Mouse (Mus musculus): ENCODE measurements at regions not wholly inside any gene's neighbourhood (a gene's known extent, or its start where the extent isn't known, plus 50 kb on each side); places are given as distances from the start of the nearest gene placed in this dataset.
"Not testable (repeated sequence)": the region's sequence is repeated elsewhere in the genome, so short reads cannot be mapped to it uniquely, and the experiment has no call there.

DNA sequence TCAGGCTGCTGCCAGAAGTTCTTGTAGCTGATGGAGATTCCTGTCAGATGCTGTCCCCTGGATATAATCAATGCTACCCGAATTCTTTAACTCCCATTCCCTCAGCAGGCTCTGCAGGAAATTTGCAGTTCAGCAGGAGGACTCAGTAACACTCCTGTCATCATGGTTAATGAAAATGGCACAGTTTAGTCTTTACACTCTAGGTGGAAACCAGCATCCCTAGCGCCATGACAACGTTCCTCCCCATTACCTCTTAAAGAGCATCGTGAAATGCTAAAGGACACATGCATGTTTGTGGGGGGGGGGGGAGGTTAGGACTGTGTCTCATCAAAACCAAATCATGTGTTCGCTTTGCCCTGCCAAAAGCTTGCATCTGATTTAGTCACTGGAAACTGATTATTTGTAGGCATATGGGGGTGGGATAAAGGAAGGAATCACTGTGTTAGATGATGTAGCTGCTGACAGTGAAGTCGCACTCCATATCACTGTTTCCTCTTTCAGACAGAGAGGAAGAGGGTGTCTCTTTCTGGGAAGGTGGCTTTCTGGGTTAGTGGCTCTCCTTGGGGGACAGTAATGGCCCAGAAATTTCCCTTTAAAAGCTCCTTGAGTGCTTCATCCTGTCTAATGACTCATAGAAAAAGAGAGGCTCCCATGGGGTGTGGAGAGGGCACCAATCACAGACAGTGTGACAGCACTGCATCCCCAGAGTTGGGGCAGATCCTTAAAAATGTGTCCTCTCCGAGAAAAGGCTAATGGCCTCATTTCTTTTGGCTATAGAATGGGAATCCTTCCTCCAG lies 351.5 kb downstream of the Plekhb2 start:
- no peak for DNase-seq

DNA sequence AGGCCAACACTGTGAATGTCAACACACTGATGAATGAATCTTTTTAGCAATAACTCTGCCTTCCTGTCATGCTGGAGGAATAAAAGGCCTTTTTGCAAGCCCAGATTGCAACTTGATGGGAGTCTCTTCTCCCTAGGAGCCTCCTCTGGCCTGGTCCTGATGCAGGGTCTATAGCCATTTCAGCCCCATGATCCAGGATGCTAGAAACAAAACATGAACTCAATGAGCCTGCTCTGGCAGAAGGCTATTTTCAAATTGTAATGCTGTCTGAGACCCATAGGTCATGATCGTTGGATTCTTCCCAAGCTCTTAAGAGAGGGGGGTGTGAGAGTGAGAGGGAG lies 352.1 kb downstream of the Plekhb2 start:
- no peak for DNase-seq

DNA sequence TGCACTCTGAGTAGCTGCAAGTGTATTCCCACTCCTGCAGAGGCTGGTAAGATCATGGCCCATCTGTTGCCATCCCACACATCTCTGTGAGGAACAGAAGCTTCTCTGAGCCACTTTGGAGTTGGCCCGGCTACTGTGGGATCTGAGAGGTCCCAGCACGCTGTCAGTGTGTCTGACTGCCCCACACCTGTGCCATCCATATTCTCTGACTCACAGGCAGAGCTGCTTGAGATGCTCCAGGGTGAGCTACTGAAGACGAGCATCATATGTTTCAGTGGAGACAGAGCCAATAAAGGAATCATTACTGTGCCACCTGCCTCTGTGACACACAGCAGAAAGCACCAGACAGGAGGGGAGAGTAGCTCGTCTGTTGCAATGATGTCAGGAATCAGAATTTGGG lies 352.8 kb downstream of the Plekhb2 start:
- no peak for DNase-seq

DNA sequence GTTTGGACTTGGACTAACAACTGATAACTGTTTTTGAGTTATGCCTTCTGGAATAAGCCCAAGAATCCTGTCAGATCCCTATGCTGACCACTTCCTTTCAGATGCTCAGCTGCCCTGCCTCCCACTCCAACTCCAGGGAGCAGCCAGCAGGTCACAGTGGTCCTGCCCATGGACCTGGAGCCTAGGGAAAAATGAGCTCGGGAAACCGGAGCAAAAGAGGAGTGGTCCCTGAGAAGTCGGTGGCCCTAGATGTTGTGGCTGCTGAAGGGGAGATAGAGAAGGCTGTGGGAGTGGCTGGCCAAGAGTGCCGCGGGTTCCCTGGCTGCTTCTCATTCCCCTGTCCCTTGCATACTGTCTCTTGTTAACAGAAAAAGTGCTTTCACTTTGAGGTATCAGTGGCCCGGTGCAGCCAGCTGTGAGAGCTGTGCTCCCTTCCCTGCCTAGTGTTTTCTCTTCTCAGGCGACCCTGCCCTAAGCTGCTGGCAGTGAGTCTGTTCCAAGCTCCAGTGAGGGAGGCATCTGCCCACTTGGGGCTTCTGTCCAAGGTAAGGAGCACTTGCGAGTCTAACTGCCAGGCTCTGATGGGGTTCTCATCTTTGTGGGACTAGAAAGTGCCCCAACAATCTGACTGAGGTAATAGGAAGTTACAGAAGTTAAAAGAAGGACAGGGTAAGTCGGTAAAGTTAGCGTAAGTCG lies 357.2 kb downstream of the Plekhb2 start:
- peak; percentile 5 to 23 for DNase-seq

DNA sequence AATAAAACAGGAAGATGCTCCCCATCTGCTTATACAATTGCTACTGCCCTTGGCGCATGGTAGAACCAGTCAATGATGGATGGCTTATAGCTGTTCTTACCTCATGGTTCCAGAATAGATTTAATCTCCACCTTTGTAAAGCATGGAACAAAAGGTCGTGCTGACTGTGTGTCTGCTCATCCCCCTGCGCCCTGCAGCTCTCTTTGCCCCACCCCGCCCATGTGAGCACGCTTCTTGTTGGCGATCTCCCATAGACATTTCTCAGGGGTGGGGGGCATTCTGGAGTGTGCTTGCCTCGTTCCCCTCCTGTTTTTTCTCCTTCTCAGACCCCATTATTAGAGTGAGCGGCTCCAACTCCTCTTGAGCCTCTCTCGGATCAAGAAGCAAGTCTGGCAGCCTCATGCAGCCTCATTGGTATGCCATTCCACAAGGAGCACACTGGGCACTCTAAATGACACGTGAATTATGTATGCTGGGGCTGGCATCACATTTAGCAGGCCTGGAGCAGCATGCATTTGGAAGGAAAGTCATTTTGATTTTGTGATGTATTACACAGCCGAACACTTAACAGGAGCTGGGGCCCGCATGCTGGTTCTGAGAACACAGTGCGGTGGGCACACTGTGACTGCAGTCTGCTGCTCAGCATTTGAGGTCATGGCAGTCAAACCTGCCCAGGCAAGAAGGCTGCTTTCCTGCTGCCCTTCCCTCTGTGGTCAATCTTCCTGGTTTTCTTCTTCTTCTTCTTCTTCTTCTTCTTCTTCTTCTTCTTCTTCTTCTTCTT lies 362.5 kb downstream of the Plekhb2 start:
- DNase-seq, result no peak

DNA sequence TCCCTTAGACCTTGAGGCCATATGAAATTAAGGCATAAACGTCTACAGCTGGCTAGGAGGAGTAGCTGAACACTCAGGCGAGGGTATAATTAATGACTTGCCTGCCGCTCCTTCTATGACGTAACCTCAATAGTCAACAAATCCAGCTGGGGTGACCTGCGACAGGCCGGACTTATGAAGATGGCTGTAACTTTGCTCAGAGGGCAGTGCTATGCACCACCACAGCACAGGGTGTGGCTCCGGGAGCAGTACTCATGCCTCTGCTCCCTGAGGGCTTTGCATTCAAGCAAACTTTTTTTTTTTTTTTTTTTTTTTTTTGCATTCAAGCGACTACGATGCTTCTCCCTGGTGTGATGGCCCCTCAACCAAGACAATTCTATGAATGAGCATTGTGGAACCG lies 364.1 kb downstream of the Plekhb2 start:
- DNase-seq, result no peak

DNA sequence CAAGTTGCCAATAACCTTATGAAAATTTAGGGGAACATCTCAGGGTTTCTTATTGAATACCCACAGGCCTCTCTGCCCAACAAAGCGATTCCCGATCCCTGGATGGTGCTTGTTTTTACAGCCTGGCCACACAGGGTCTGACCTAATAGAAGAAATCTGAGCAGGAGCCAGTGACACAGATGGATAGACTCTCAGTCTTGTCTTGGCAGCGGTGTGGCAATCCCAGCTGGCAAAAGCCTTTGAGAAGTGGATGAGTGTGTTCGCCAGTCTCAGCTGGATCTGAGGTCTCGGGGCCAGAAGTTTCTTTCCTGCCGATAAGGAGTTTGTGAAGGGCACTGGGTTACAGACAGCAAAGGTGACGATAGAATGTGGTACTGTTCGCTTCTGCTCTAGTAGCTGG lies 366.6 kb downstream of the Plekhb2 start:
- peak in 1 of 2 experiments; percentile 24 for DNase-seq

DNA sequence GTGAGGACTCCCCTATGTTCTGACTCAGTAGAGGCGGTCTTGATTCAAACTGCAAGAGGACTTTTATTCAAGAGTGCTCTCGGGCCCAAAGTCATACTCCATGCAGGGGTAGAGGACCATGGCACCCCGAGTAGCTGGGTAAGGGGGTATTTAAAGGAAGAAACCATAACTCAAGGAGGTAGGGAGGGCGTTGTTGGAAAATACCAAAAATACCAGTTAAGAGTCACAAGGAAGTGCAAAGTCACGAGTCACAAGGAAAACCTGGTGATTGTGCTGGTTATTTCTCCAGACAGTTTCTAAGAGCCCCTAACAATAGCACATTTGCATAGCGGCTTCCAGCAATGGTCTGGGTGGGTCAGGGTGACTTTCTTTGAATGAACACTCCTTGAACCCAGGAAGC lies 370.4 kb downstream of the Plekhb2 start:
- not testable (repeated sequence) for DNase-seq

DNA sequence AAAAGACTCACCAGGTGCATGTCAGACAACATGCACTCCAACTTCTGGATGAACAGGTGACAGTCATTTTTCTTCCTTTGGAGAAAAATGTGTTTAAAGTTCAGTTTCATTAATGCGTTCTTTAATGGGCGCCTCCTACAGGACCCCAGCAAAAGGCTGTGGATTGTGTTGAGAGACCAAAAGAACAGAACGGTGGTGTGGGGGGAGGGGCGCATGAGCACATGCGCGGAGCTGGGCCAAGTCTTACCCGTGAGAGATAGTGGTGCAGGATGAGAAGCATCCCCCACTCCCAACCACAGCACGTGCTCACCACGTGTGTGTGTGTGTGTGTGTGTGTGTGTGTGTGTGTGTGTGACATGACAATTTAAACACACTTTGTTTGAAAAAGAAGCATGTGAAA lies 371.0 kb downstream of the Plekhb2 start:
- no peak for DNase-seq

DNA sequence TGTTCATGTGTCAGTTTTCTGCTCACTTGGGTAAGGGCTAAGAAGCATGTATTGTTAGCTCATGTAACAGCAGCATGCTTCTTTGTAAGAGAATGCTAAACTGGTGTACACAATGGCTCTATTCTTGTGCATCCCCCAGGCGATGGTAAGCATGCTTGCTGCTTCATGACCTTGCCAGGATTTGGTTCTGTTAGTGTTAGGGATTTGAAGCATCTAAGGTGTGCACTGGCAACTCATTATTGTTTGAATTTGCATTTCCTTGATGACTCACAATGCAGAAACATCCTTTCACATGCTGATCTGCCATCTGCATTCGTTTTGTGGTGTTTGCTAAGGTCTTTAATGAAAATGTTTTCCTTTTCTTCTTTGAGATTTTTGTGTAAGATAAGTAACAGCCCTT lies 382.8 kb downstream of the Plekhb2 start:
- DNase-seq, result no peak

DNA sequence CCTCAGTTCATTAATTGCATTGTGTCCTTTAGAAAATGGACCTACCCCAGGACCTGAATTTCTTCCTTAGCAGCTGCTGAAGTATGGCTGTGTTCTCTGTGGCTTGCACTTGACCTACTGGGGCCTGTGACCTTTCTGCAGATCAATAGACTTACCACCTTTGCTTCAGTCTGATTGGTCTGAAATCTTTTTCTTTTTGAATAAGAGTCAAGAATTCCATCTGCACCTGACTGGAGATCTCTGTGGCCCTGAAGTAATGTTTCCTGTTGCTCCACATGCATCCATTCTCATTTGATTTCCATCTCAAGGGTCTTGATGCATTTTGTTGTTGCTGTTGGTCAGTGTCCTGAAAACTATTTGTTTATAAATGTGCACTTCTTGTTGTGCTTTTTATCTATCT lies 388.4 kb downstream of the Plekhb2 start:
- DNase-seq, result no peak

DNA sequence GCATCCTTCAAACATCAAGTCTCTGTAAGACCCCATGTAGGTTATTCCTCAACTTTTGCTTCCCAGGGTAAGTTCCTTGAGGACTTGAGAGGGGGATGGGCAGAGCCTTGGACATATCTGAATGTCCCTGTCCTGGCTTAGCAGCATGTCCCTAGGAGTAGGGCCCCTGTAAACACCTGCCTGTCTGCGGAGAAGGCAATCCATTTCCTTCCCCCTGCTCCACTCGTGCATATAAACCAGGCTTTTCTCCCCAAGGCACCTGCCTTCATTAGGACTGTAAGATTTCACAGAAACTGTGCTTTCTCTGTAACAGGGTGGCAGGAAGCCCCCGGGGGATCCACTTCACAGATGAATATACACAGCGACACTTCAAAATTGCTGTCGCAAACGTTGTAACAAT lies 393.1 kb downstream of the Plekhb2 start:
- DNase-seq, result no peak

DNA sequence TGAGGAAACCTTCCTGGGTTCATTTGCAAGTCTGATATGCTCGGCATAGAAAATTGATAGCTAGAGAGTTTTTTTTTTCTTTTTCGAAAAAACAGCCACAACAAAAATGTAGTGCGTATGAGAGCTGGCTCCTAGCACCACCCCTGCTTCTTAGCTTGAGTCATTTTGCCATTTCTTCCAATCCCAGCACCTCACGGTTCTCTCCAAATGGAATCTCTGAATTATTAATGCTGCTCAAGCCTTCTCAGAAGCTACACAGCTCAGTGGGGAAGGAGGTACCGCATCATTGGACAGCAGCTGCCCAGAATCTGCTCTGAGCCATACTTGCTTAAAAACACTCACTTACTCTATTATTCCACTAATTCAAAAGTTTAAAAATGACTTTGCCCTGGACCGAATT lies 393.6 kb downstream of the Plekhb2 start:
- no peak for DNase-seq

DNA sequence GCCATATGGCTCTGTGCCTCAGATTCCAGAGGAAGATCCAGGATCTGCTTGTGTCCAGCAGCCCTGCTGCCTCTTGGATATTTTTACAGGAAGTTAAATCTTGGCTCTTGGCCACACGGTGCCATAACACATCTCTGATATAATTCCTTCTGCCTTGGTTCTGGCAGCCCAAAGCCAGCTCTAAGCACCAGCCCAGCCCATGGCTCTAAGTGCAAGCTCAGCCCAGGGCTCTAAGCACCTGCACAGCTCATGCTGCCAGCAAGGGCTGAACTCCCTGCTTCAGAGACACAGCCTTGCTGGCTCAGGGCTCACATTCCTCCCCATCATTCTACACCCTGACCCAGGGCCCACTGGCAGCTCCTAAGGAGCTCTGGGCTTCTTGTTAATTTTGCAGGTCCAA lies 415.3 kb downstream of the Plekhb2 start:
- DNase-seq, result peak in 1 of 2 experiments; percentile 23

DNA sequence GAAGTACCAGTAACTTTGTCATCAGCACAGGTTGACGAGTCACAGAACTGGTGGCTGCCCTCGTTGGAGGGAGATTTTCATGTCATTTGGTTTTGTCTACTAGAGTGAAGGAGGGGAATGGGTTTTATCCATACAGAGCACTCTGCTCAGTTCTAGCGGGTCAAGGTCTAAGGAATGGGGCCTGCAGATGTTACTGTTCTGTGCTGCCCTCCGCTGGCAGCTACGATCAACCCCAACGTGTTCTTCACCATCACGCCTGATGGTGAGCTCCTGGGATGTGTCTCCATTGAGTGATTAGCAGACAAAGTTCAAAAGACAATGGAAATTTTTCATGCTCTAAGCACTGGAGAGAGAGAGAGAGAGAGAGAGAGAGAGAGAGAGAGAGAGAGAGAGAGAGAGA lies 416.9 kb downstream of the Plekhb2 start:
- DNase-seq, result peak in 1 of 2 experiments; percentile 11

DNA sequence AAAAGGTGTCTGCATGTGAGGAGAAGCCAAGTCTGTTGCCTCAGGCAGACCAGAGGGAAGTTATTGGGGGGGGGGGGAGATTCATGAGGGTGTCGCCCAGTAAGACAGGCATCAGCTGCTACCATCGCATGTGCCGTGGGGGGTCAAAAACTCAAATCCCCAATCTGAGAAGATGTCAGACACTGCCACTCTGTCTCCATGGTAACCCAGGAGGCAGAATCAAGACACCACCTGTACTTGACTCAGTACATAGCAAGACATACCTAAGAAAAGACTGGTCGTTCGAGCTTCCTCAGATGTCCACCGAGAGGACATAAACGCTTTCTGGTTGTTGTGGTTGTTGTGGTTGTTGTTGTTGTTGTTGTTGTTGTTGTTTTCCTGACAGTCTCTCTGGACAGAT lies 418.1 kb downstream of the Plekhb2 start:
- DNase-seq, result no peak

DNA sequence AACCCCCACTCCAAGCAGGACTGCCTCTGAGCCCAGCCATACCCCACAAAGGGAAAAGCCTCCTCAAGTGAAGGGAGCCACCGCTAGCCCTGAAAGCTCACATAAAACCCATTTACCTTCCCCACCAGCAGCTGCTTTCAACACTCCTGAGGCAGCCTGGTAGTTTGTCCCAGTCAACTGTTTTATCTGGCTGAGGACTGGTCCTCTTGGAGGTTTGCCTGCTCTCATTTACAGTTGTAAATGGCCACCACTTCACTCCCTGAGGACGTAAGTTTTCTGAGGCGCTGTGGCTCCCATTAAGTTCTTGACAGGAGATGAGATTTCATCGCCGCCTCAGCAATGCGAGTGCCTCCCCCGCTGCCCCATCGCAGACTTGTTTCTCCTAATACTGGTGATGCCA lies 425.2 kb downstream of the Plekhb2 start:
- no peak for DNase-seq

Data from lung, postnatal 4 days (tissue).